16 mouse cellular contexts compared by ENCODE assay signal in the genomic region with DNA sequence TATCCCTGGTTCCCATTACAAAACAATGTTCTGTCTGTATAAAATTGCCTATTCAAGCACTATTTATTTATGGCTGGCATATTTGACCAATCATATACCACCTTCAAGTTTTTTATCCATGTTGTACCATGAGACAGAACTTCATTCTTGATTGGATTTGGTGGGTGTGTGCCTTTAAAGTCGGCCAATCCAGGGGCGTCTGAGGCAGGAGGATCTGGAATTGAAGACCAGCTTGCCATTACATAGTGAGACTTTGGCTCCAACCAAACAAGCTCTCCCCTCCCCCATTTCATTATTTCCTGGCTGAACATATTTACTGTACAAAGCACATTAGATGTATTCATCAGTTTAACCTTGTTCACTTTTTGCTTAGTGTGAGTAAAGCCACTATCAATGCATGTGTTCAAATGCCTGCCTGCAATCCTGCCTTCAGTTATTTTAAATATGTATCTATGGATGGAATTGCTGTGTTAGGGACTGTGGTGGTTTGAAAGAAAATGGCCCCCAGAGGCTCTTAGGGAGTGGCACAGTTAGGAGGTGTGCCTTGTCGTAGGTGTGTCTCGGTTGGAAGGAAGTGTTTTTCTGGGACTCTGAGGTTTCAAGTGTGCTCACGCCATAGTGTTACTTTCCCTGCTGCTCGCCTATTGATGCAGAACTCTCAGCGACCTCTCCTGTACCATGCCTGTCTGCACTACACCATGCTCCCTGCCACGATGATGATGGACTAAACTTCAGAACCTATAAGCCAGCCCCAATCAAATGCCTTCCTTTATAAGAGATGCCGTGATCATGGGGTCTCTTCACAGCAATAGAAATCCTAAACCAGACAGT. TPM values are rescaled to one million over a fixed set of nuclear protein-coding genes. Genes with fewer than 3 reads are reported as not detected.
A peak's percentile ranks its signal among the peaks of the same experiment; 100 is the strongest.
DNase-seq lines count a peak whose midpoint lies in the region; ATAC-seq and TF ChIP-seq lines count a peak whose summit lies in the region.
"Had no signal": no experiment of that assay in that cellular context is flagged by ENCODE, and none has a peak within 500 bp of the region (broad histone marks: within the 10 kb centered on the region; RNA-seq: fewer than 3 reads in every experiment).

No protein-coding gene starts in this region.

- no peak for TF ChIP-seq CTCF in liver, postnatal 0 days (IDR thresholded peaks at IDR 0.05; ENCODE audit: low read depth)
- TF ChIP-seq CTCF in ES-Bruce4 (IDR thresholded peaks at IDR 0.05; ENCODE audit: low read depth, low read length) = no peak

- DNase-seq in liver, embryonic 11.5 days (ENCODE audit: low spot score) = no peak
- no peak for DNase-seq in liver, postnatal 0 days
- peak; percentile 11 for DNase-seq in c-Kit-positive CD71-positive TER-119-negative erythroid progenitor cells, embryonic 14.5 days (ENCODE audit: low read depth)
- DNase-seq in thymus, postnatal 4 days = no peak
- no peak for DNase-seq in thymus, postnatal 25 days
- no peak for DNase-seq in cerebellum, postnatal 4 days (ENCODE audit: low spot score in 2 of 2)
- DNase-seq: cerebellum, adult 11 months; cerebellum, adult 9-10 months; embryo, embryonic 11 days; right cerebral cortex, postnatal 14 days had no signal

- H3K4me1 ChIP-seq in liver, embryonic 11.5 days (replicated peaks; ENCODE audit: control insufficient read depth, insufficient read depth, low read length) = peaks cover 2% of the 10 kb centered on the region; the same call in 1 of the 2 replicates
- 0 out of 2 replicates have a peak, but pooled peaks cover 4% of the 10 kb centered on the region for H3K4me1 ChIP-seq in liver, postnatal 0 days (ENCODE audit: insufficient read depth)
- H3K4me1 ChIP-seq in ES-Bruce4 (ENCODE audit: control insufficient read depth, insufficient read depth, low read length) = no peaks in the 10 kb centered on the region
- H3K4me1 ChIP-seq in liver, embryonic 15.5 days (replicated peaks) = peaks cover 32% of the 10 kb centered on the region

- no peak overlapping the region for H3K27ac ChIP-seq in liver, embryonic 11.5 days (ENCODE audit: low read depth, low read length)
- H3K27ac ChIP-seq in liver, postnatal 0 days (ENCODE audit: low read depth) = no peak overlapping the region
- H3K27ac ChIP-seq in ES-Bruce4 (ENCODE audit: insufficient read depth, low read length) = peak overlapping the region; percentile 52; the same call in 1 of the 2 replicates
- H3K27ac ChIP-seq in liver, embryonic 15.5 days (replicated peaks) = no peak overlapping the region
- H3K27ac ChIP-seq: embryonic facial prominence, embryonic 13.5 days; heart, adult 2 months; limb, embryonic 13.5 days; midbrain, embryonic 12.5 days had no signal

- H3K27me3 ChIP-seq in liver, embryonic 11.5 days (replicated peaks; ENCODE audit: control insufficient read depth, insufficient read depth, low read length) = no peaks in the 10 kb centered on the region
- no peaks in the 10 kb centered on the region for H3K27me3 ChIP-seq in liver, postnatal 0 days (ENCODE audit: insufficient read depth, low read length)
- H3K27me3 ChIP-seq in ES-Bruce4 (ENCODE audit: control insufficient read depth, insufficient read depth, low read length, poor library complexity, severe bottlenecking) = no peaks in the 10 kb centered on the region
- peaks cover 4% of the 10 kb centered on the region; the same call in 1 of the 2 replicates for H3K27me3 ChIP-seq in liver, embryonic 15.5 days
- H3K27me3 ChIP-seq: embryonic facial prominence, embryonic 13.5 days; limb, embryonic 13.5 days; midbrain, embryonic 12.5 days had no signal

- TF ChIP-seq EP300 in liver, postnatal 0 days (IDR thresholded peaks at IDR 0.05; ENCODE audit: low read depth) = no peak
- no peak for TF ChIP-seq EP300 in ES-Bruce4 (IDR thresholded peaks at IDR 0.05; ENCODE audit: insufficient read depth, low read depth, low read length)

- no peak overlapping the region for H3K4me3 ChIP-seq in liver, embryonic 11.5 days (ENCODE audit: low read depth, low read length)
- H3K4me3 ChIP-seq in liver, postnatal 0 days (ENCODE audit: low read depth, low read length) = no peak overlapping the region
- H3K4me3 ChIP-seq in ES-Bruce4 (ENCODE audit: low read depth, low read length) = peak overlapping the region; percentile 66
- no peak overlapping the region for H3K4me3 ChIP-seq in liver, embryonic 15.5 days (replicated peaks)

- H3K9me3 ChIP-seq in liver, embryonic 11.5 days (ENCODE audit: control insufficient read depth, low read length) = no peaks in the 10 kb centered on the region; the same call in 1 of the 2 replicates
- H3K9me3 ChIP-seq in liver, postnatal 0 days (ENCODE audit: low read length) = no peaks in the 10 kb centered on the region
- no peaks in the 10 kb centered on the region for H3K9me3 ChIP-seq in ES-Bruce4 (replicated peaks; ENCODE audit: control insufficient read depth, insufficient read depth, low read length, poor library complexity, severe bottlenecking)
- H3K9me3 ChIP-seq in liver, embryonic 15.5 days (replicated peaks) = no peaks in the 10 kb centered on the region
- H3K9me3 ChIP-seq: embryonic facial prominence, embryonic 13.5 days; limb, embryonic 13.5 days; midbrain, embryonic 12.5 days had no signal

- H3K4me2 ChIP-seq in liver, embryonic 11.5 days = peak overlapping the region; percentile 41
- no peak overlapping the region for H3K4me2 ChIP-seq in liver, postnatal 0 days (ENCODE audit: low read depth, low read length)
- H3K4me2 ChIP-seq in liver, embryonic 15.5 days = peak overlapping the region; percentile 11; the same call in 1 of the 2 replicates

- no peak overlapping the region for H3K9ac ChIP-seq in liver, embryonic 11.5 days (ENCODE audit: low read depth, low read length)
- no peak overlapping the region for H3K9ac ChIP-seq in liver, postnatal 0 days (replicated peaks)
- H3K9ac ChIP-seq in ES-Bruce4 (ENCODE audit: low read depth, poor library complexity, severe bottlenecking) = no peak overlapping the region
- no peak overlapping the region for H3K9ac ChIP-seq in liver, embryonic 15.5 days

- 65% methylated on average over 9 of the region's 9 CpGs for WGBS in liver, embryonic 11.5 days
- 68% methylated on average over 9 of the region's 9 CpGs for WGBS in liver, postnatal 0 days (ENCODE audit: insufficient replicate concordance)
- 57% methylated on average over 9 of the region's 9 CpGs for WGBS in liver, embryonic 15.5 days (ENCODE audit: insufficient replicate concordance)

- TF ChIP-seq POLR2A in ES-Bruce4 (IDR thresholded peaks at IDR 0.05; ENCODE audit: insufficient read depth, low read length) = no peak

- ATAC-seq in liver, embryonic 11.5 days (replicated peaks; ENCODE audit: low FRiP score) = 0 out of 2 replicates have a peak, but pooled peaks have one; percentile 7
- no peak for ATAC-seq in liver, postnatal 0 days
- no peak for ATAC-seq in liver, embryonic 15.5 days (ENCODE audit: insufficient read depth)

- H3K36me3 ChIP-seq in liver, embryonic 11.5 days (ENCODE audit: control insufficient read depth, insufficient read depth, low read length) = peaks cover 18% of the 10 kb centered on the region
- peaks cover 15% of the 10 kb centered on the region for H3K36me3 ChIP-seq in liver, postnatal 0 days (replicated peaks; ENCODE audit: insufficient read depth, low read length)
- peaks cover 9% of the 10 kb centered on the region for H3K36me3 ChIP-seq in ES-Bruce4 (ENCODE audit: control insufficient read depth, insufficient read depth, low read length, poor library complexity, severe bottlenecking)
- peaks cover 20% of the 10 kb centered on the region for H3K36me3 ChIP-seq in liver, embryonic 15.5 days (replicated peaks)

RNA-seq across cellular contexts. Expression of gene Pdcd5, which starts 1.1 kb away (rescaled TPM):
- polyA plus RNA-seq in liver, embryonic 11.5 days (2014; fragmentation: Nextera tagmentation; extraction: Ambion mirVana) = 284 and 301 TPM in 2 replicates
- 162 and 163 TPM in 2 replicates for polyA plus RNA-seq in liver, postnatal 0 days (2015; fragmentation: Nextera tagmentation; extraction: Ambion mirVana)
- 88.7 and 95.7 TPM in 2 replicates for polyA plus RNA-seq in ES-Bruce4 (2011; ENCODE audit: insufficient read depth, insufficient read length, low read depth, missing spikeins)
- polyA plus RNA-seq in liver, embryonic 15.5 days (2015; fragmentation: Nextera tagmentation; extraction: Ambion mirVana) = 99.7 and 102 TPM in 2 replicates
